Mouse (Mus musculus): ENCODE data around the gene Olfr548-ps1. TPM values are rescaled to one million over a fixed set of nuclear protein-coding genes. Genes with fewer than 3 reads are reported as not detected.
A peak's percentile ranks its signal among the peaks of the same experiment; 100 is the strongest.
"Not testable (repeated sequence)": the region's sequence is repeated elsewhere in the genome, so short reads cannot be mapped to it uniquely, and the experiment has no call there.

Olfr548-ps1 gene
- not detected in 2 replicates for polyA plus RNA-seq (2012; rRNA removed)

- Histone ChIP-seq H3K4me1 (ENCODE audit: control insufficient read depth, insufficient read depth, low read length) (no peaks in the 10 kb centered on the region), H3K4me3 (replicated peaks; ENCODE audit: extremely low read depth, low read depth, low read length) (no peak within 1 kb of the TSS)
- TF ChIP-seq CTCF (IDR thresholded peaks at IDR 0.05; ENCODE audit: insufficient read depth, low read length) (no peak), POLR2A (IDR thresholded peaks at IDR 0.05; ENCODE audit: borderline replicate concordance, extremely low read depth, low read depth, low read length) (no peak)
- WGBS = 74% methylated on average over 2 of the region's 2 CpGs
- DNase-seq = no peak
Observed at GRCm38 (mm10) chr7:102540596-102540995, at the start of gene Olfr548-ps1. Gene Olfr548-ps1 (plus strand): TSS chr7:102540896.

DNA sequence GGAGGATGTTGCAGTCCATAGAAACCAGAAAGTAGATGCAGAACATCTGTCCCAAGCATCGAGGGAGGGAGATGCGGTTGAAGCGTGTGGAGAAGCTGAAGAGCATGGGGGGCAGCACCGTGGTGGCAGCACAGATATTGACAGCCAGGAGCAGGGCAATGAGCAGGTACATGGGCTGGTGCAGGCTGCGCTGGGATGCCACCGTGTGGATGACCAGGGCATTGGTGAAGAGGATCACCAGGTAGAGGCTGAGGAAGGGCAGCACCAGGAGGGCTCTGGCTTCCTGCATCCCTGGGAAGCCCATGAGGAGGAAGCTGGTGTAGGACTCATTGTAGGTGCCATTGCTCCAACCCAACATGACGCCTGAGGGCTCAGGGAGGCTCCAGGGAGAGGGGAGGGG lies 46.3 kb upstream of the Olfr548-ps1 start:
- H3K4me1 ChIP-seq (ENCODE audit: control insufficient read depth, insufficient read depth, low read length); H3K4me3 ChIP-seq (replicated peaks; ENCODE audit: extremely low read depth, low read depth, low read length); DNase-seq: not testable (repeated sequence)
- whole genome bisulfite sequencing = 47% methylated on average over 7 of the region's 7 CpGs

DNA sequence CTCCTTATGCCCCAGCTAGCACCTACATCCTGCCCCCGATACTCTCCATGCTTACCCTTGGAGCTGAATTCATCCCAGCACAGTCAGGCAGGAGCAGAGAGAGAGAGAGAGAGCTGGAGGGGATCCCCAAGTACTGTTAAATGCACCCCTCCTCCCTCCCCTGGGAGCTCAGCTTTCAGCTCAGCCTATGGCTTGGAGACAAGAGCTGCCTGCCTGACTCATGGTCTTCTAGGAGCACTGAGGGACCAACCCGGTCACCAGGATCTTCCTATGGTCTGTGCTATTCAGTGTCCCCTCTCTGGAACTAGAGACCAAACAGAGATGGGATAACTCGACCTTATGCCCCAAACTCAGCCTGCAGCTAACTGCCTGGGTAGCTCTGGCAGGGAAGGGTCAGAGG lies 41.2 kb upstream of the Olfr548-ps1 start, which contains the start of gene Olfr545:
Gene Olfr545, minus strand, starts transcription at position 101 of the 400 bp plus-strand sequence.
- Histone ChIP-seq H3K4me1 (ENCODE audit: control insufficient read depth, insufficient read depth, low read length) (no peaks in the 10 kb centered on the region), H3K4me3 (replicated peaks; ENCODE audit: extremely low read depth, low read depth, low read length) (no peak within 1 kb of the TSS)
- 52% methylated on average over 3 of the region's 3 CpGs for WGBS
- DNase-seq = no peak
- TF ChIP-seq CTCF (IDR thresholded peaks at IDR 0.05; ENCODE audit: insufficient read depth, low read length) (no peak), POLR2A (IDR thresholded peaks at IDR 0.05; ENCODE audit: borderline replicate concordance, extremely low read depth, low read depth, low read length) (no peak)

GRCm38 (mm10) chr7:102501986-102502385 lies 38.7 kb upstream of the Olfr548-ps1 start:
- TF ChIP-seq POLR2A (IDR thresholded peaks at IDR 0.05; ENCODE audit: borderline replicate concordance, extremely low read depth, low read depth, low read length) (no peak), CTCF (IDR thresholded peaks at IDR 0.05; ENCODE audit: insufficient read depth, low read length) (no peak)
- Histone ChIP-seq H3K4me3 (replicated peaks; ENCODE audit: extremely low read depth, low read depth, low read length) (no peak overlapping the region), H3K4me1 (ENCODE audit: control insufficient read depth, insufficient read depth, low read length) (no peaks in the 10 kb centered on the region)
- 59% methylated on average over 5 of the region's 5 CpGs for WGBS
- no peak for DNase-seq

DNA sequence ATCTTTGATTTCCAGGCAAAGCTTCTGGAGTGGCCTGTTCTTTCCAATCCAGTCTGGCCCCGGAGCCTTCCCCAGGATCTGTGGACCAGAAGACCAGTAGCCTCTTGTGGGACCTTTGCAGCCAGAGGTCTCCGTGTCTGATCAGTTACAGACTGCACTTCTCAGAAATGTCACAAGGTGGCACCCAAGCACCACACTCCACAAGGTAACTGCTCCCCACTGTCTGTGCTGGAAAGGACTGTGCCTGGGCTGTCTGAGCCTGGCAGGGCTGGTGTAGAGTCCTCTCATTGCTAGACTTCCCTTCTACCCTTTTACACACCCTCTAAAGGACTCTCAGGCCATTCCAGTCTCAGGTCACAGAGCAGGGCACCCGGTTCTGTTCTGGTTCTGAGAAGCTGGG lies 33.8 kb upstream of the Olfr548-ps1 start:
- Histone ChIP-seq H3K4me1 (ENCODE audit: control insufficient read depth, insufficient read depth, low read length) (no peaks in the 10 kb centered on the region), H3K4me3 (replicated peaks; ENCODE audit: extremely low read depth, low read depth, low read length) (no peak overlapping the region)
- peak; percentile 68 for DNase-seq
- TF ChIP-seq CTCF (IDR thresholded peaks at IDR 0.05; ENCODE audit: insufficient read depth, low read length) = peak; percentile 95
- no peak for TF ChIP-seq POLR2A (IDR thresholded peaks at IDR 0.05; ENCODE audit: borderline replicate concordance, extremely low read depth, low read depth, low read length)
- WGBS = 38% methylated on average over 3 of the region's 3 CpGs

- TF ChIP-seq POLR2A (IDR thresholded peaks at IDR 0.05; ENCODE audit: borderline replicate concordance, extremely low read depth, low read depth, low read length) (no peak), CTCF (IDR thresholded peaks at IDR 0.05; ENCODE audit: insufficient read depth, low read length) (no peak)
- whole genome bisulfite sequencing = 85% methylated on average over 9 of the region's 9 CpGs
Observed at GRCm38 (mm10) chr7:102508066-102508465, 32.6 kb upstream of the Olfr548-ps1 start.

DNA sequence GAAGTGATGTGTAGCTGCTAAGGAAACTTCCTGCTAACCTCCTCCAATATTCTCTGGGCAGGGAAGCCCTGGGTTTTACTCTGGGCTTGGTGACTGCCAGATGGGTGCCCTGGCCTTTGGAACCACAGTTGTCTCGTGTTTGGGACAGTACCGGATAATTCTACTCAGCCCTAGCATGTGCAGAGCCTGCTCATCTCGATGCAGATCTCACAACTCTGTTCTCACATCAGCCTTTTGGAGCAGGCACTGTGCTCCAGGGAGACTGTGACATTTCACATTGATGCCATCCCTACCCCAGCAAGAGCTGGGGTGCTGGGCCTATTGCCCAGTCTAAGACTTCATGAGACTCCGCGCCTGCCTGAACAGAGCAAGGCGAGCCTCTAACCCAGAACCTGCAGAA lies 32.0 kb upstream of the Olfr548-ps1 start:
- TF ChIP-seq POLR2A (IDR thresholded peaks at IDR 0.05; ENCODE audit: borderline replicate concordance, extremely low read depth, low read depth, low read length) (no peak), CTCF (IDR thresholded peaks at IDR 0.05; ENCODE audit: insufficient read depth, low read length) (no peak)
- WGBS = 90% methylated on average over 6 of the region's 6 CpGs
- Histone ChIP-seq H3K4me3 (replicated peaks; ENCODE audit: extremely low read depth, low read depth, low read length) (no peak overlapping the region), H3K4me1 (ENCODE audit: control insufficient read depth, insufficient read depth, low read length) (no peaks in the 10 kb centered on the region)
- no peak for DNase-seq

More at GRCm38 (mm10) chr7:102508066-102508465, 32.6 kb upstream of the Olfr548-ps1 start:
- H3K4me1 ChIP-seq (ENCODE audit: control insufficient read depth, insufficient read depth, low read length) = no peaks in the 10 kb centered on the region
- no peak for DNase-seq
- H3K4me3 ChIP-seq (replicated peaks; ENCODE audit: extremely low read depth, low read depth, low read length) = no peak overlapping the region

- Histone ChIP-seq H3K4me1 (ENCODE audit: control insufficient read depth, insufficient read depth, low read length) (no peaks in the 10 kb centered on the region), H3K4me3 (replicated peaks; ENCODE audit: extremely low read depth, low read depth, low read length) (no peak overlapping the region)
- no peak for DNase-seq
- 84% methylated on average over 7 of the region's 7 CpGs for WGBS
- TF ChIP-seq CTCF (IDR thresholded peaks at IDR 0.05; ENCODE audit: insufficient read depth, low read length) (no peak), POLR2A (IDR thresholded peaks at IDR 0.05; ENCODE audit: borderline replicate concordance, extremely low read depth, low read depth, low read length) (no peak)
Observed at GRCm38 (mm10) chr7:102509726-102510125, 31.0 kb upstream of the Olfr548-ps1 start.

DNA sequence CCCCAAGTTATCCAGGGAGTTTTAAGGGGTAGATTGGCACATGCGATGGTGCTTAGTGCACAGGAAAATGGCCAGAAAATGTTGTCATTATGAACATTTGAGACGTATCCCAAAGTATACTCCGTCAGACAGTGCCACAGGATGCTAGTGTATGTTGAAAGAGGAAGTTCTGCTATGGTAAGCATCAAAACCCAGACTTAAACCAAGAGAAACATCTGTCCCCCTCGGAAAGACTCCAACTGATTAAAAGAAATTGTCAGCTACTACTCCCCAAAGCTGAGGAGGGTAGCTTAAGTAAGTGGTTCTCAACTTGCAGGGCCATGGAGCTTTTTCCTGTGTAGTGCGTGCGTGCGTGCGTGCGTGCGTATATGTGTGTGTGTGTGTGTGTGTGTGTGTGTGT lies 28.8 kb upstream of the Olfr548-ps1 start:
- Histone ChIP-seq H3K4me1 (ENCODE audit: control insufficient read depth, insufficient read depth, low read length) (no peaks in the 10 kb centered on the region), H3K4me3 (replicated peaks; ENCODE audit: extremely low read depth, low read depth, low read length) (no peak overlapping the region)
- no peak for DNase-seq
- TF ChIP-seq CTCF (IDR thresholded peaks at IDR 0.05; ENCODE audit: insufficient read depth, low read length) (no peak), POLR2A (IDR thresholded peaks at IDR 0.05; ENCODE audit: borderline replicate concordance, extremely low read depth, low read depth, low read length) (no peak)
- WGBS = 86% methylated on average over 10 of the region's 10 CpGs

GRCm38 (mm10) chr7:102512814-102513435 lies 27.8 kb upstream of the Olfr548-ps1 start:
- H3K4me3 ChIP-seq (replicated peaks; ENCODE audit: extremely low read depth, low read depth, low read length) = no peak overlapping the region
- peak; percentile 84 for DNase-seq
- H3K4me1 ChIP-seq (ENCODE audit: control insufficient read depth, insufficient read depth, low read length) = no peaks in the 10 kb centered on the region
- under 1% methylated on average over 54 of the region's 54 CpGs for WGBS
- no peak for TF ChIP-seq POLR2A (IDR thresholded peaks at IDR 0.05; ENCODE audit: borderline replicate concordance, extremely low read depth, low read depth, low read length)
- TF ChIP-seq CTCF (IDR thresholded peaks at IDR 0.05; ENCODE audit: insufficient read depth, low read length) = peak; percentile 54
